ENCODE assay signal across 13 mouse cellular contexts in the genomic region with DNA sequence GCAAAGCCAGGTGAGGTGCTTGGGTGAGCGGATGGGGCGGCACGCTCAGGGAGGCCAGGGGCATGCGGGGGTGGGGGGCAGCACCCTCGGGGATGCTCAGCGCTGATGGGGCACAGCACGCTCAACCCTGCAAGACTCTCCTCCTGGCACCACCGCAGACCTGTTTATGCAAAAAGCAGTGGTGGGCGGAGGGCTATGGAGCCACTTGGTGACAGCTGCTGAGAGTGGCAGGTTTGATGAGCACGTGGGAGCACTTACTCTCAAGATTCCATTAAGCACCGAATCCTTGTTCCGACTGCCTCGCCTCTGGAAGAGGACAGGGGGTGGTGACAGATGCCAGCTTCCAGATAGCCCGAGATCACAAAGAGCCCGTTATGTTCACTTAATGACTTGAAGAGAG.
DNase-seq lines count a peak whose midpoint lies in the region; ATAC-seq lines count a peak whose summit lies in the region.
"Had no signal": no experiment of that assay in that cellular context is flagged by ENCODE, and none has a peak within 500 bp of the region (broad histone marks: within the 10 kb centered on the region; RNA-seq: fewer than 3 reads in every experiment).

No protein-coding gene starts in this region.

- intact Hi-C loops in heart, postnatal 25 days (cut with DNase I), result no loop called here

- H3K27me3 ChIP-seq in heart, embryonic 14.5 days (ENCODE audit: control insufficient read depth, insufficient read depth, low read length), result peaks cover 95% of the 10 kb centered on the region
- H3K27me3 ChIP-seq in neural tube, embryonic 12.5 days (replicated peaks), result no peaks in the 10 kb centered on the region
- H3K27me3 ChIP-seq in hindbrain, embryonic 16.5 days (replicated peaks; ENCODE audit: control insufficient read depth, insufficient read depth, low read length), result no peaks in the 10 kb centered on the region; the same call in 1 of the 2 replicates
- H3K27me3 ChIP-seq: limb, embryonic 12.5 days had no signal

- 25% methylated on average over 15 of the region's 15 CpGs for WGBS in heart, embryonic 14.5 days
- 68% methylated on average over 15 of the region's 15 CpGs for WGBS in neural tube, embryonic 12.5 days
- WGBS in hindbrain, embryonic 16.5 days, result 54% methylated on average over 15 of the region's 15 CpGs

- peak overlapping the region; percentile 38 for H3K4me2 ChIP-seq in heart, embryonic 14.5 days (ENCODE audit: low read length)
- H3K4me2 ChIP-seq in neural tube, embryonic 12.5 days (replicated peaks), result no peak overlapping the region
- peak overlapping the region; percentile 9; the same call in 1 of the 2 replicates for H3K4me2 ChIP-seq in hindbrain, embryonic 16.5 days (ENCODE audit: low read length)
- H3K4me2 ChIP-seq: limb, embryonic 12.5 days had no signal

- no peak overlapping the region for H3K27ac ChIP-seq in heart, embryonic 14.5 days (replicated peaks in 1 of 2; ENCODE audit: control insufficient read depth in 1 of 2, insufficient read depth in 1 of 2, low read depth in 2 of 2, low read length in 2 of 2)
- H3K27ac ChIP-seq in neural tube, embryonic 12.5 days, result no peak overlapping the region
- no peak overlapping the region for H3K27ac ChIP-seq in hindbrain, embryonic 16.5 days (ENCODE audit: low read depth, low read length)
- H3K27ac ChIP-seq: layer of hippocampus, adult 2 months; limb, embryonic 12.5 days had no signal

- H3K9ac ChIP-seq in heart, embryonic 14.5 days (ENCODE audit: low read length), result no peak overlapping the region
- H3K9ac ChIP-seq in neural tube, embryonic 12.5 days, result no peak overlapping the region
- no peak overlapping the region for H3K9ac ChIP-seq in hindbrain, embryonic 16.5 days (ENCODE audit: low read depth, low read length)
- H3K9ac ChIP-seq: limb, embryonic 12.5 days had no signal

- no peak for DNase-seq in heart, postnatal 25 days (ENCODE audit: low spot score)
- no peak for DNase-seq in neural tube, embryonic 10.5 days (ENCODE audit: extremely low spot score, low spot score)
- peak; percentile 27 for DNase-seq in retina, postnatal 1 day
- DNase-seq in urinary bladder, postnatal 14 days (ENCODE audit: low spot score), result no peak
- DNase-seq: spleen, adult 18-20 months; thymus, adult 18-20 months had no signal

- H3K4me1 ChIP-seq in heart, embryonic 14.5 days (ENCODE audit: control insufficient read depth in 2 of 2, insufficient read depth in 2 of 2, low read length in 2 of 2), result peaks cover 0 to 4% of the 10 kb centered on the region in 2 experiments; a peak in 2 of 4 replicates
- H3K4me1 ChIP-seq in neural tube, embryonic 12.5 days, result no peaks in the 10 kb centered on the region
- peaks cover 3% of the 10 kb centered on the region for H3K4me1 ChIP-seq in hindbrain, embryonic 16.5 days (ENCODE audit: control insufficient read depth, insufficient read depth, low read depth, low read length)
- H3K4me1 ChIP-seq: limb, embryonic 12.5 days had no signal

- H3K4me3 ChIP-seq in heart, embryonic 14.5 days (ENCODE audit: control insufficient read depth in 1 of 2, insufficient read depth in 1 of 2, low read depth in 1 of 2, low read length in 2 of 2), result no peak overlapping the region
- no peak overlapping the region for H3K4me3 ChIP-seq in neural tube, embryonic 12.5 days
- no peak overlapping the region for H3K4me3 ChIP-seq in hindbrain, embryonic 16.5 days (ENCODE audit: low read length)
- H3K4me3 ChIP-seq: layer of hippocampus, adult 2 months; limb, embryonic 12.5 days had no signal

- ATAC-seq in heart, embryonic 14.5 days (ENCODE audit: insufficient number of reproducible peaks, insufficient read depth, low FRiP score, low read depth), result peak; percentile 81
- ATAC-seq in neural tube, embryonic 12.5 days (ENCODE audit: low FRiP score, low read depth), result peak; percentile 48
- ATAC-seq in hindbrain, embryonic 16.5 days, result peak; percentile 62; the same call in 1 of the 2 replicates
- no peak for ATAC-seq in monocyte, adult 5-6 weeks (replicated peaks; ENCODE audit: insufficient number of reproducible peaks, low FRiP score, low TSS enrichment, poor library complexity, severe bottlenecking)
- ATAC-seq: inflammation-experienced regulatory T-cells, adult 6 months had no signal

- H3K9me3 ChIP-seq in heart, embryonic 14.5 days (ENCODE audit: control insufficient read depth, low read length), result peaks cover 15% of the 10 kb centered on the region
- no peaks in the 10 kb centered on the region for H3K9me3 ChIP-seq in neural tube, embryonic 12.5 days
- H3K9me3 ChIP-seq in hindbrain, embryonic 16.5 days (ENCODE audit: control insufficient read depth, low read length), result no peaks in the 10 kb centered on the region
- H3K9me3 ChIP-seq: limb, embryonic 12.5 days had no signal

- H3K36me3 ChIP-seq in heart, embryonic 14.5 days (ENCODE audit: control insufficient read depth, insufficient read depth, low read length), result no peaks in the 10 kb centered on the region
- H3K36me3 ChIP-seq in neural tube, embryonic 12.5 days, result no peaks in the 10 kb centered on the region
- no peaks in the 10 kb centered on the region for H3K36me3 ChIP-seq in hindbrain, embryonic 16.5 days (ENCODE audit: control insufficient read depth, insufficient read depth, low read length)
- H3K36me3 ChIP-seq: limb, embryonic 12.5 days had no signal
